Mouse (Mus musculus) CD8-positive naive resting alpha-beta T cell, adult 2 months (primary cell): Measurements from ENCODE around the gene Lzts2.

Experiments used
- DNase-seq, 2 experiments: peaks; one replicate each; pipeline ENCODE4 v3.0.0; 2022; ENCODE audit warnings: low read depth in 2 of 2, low spot score in 2 of 2

The Lzts2 gene

GRCm38 (mm10) chr19:45002301-45002700 lies 11.9 kb upstream of the Lzts2 start:
- no peak for DNase-seq

GRCm38 (mm10) chr19:45003740-45004516 lies 10.3 kb upstream of the Lzts2 start:
- no peak for DNase-seq

DNA sequence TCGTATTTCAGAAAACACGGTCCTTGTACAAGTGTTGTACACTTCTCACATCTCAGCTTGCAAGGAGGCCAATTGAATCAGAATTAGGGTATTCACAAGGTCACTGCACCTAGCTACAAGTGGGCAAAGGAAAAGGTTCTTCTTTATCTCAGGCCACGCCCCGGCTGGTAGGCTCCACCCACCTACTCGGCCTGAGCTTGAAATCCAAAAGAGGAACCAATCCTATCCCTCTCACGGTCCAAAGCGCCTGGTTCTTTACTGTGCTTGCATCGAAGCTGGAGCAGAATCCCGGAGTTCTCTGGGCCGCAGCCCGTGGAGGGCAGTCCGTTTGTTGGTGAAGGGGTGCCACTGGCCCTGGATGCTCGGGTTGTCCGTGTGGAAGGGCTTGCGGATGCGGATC lies 8.8 kb upstream of the Lzts2 start, which contains the start of gene Twnk:
Gene Twnk (plus strand): TSS at position 220 of the 400 bp plus-strand sequence.
- peak in 1 of 2 experiments; percentile 18 for DNase-seq

DNA sequence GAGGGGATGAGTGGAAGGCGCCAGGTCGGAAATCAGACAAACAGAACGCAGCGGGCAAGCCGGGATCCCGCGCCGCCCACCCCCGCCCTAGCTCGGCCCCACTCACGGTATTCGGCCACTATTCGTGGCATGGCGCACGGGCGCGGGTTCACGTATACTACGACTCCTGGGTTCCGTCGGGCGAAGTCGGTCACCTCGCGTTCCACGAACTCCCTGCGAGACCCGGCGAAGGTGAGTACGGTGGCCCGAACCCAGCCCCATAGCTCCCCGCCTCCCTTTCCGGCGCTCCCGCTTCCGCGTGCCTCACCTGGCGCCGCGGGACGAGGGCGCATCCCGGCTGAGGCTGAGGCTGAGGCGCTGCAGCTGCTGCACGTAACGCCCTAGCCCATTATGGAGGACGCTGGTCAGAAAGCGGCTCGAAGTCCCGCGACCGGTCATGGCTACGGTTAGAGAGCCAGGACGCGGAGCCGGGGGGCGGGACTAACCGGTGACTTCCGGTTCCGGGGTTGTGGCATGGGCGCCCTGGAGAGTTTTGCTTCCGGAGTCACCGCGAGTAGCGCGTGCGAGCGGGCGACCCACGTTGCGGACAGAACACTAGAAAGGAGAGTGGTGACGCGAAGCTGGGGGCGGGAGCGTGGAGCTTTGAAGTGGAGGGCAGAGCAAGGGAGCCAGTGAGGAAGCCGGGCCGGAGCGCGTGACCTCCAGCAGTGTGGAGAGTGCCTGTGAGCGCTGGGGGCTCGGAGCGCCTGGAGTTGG lies 8.1 kb upstream of the Lzts2 start, which contains the start of gene Mrpl43:
Gene Mrpl43 (minus strand): TSS at position 486 of the 756 bp plus-strand sequence.
- DNase-seq = peak; percentile 95 to 97

DNA sequence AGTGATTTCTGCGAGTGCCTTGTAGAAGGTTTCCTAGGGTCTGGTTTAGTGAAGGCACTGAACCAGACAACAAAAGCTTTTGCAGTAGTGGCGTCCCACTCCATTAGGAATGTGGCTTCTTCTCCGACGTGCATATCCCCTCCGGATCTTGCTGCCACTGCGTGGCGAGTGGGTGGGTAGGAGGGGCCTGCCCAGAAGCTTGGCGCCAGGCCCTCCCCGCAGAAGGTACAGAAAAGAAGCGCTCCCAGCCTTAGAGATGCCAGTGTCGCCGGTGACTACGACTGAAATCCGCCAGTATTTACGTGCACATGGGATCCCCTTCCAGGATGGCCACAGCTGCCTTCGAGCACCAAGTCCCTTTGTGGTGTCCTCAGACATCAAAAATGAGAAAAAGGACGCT lies 7.2 kb upstream of the Lzts2 start:
- no peak for DNase-seq

DNA sequence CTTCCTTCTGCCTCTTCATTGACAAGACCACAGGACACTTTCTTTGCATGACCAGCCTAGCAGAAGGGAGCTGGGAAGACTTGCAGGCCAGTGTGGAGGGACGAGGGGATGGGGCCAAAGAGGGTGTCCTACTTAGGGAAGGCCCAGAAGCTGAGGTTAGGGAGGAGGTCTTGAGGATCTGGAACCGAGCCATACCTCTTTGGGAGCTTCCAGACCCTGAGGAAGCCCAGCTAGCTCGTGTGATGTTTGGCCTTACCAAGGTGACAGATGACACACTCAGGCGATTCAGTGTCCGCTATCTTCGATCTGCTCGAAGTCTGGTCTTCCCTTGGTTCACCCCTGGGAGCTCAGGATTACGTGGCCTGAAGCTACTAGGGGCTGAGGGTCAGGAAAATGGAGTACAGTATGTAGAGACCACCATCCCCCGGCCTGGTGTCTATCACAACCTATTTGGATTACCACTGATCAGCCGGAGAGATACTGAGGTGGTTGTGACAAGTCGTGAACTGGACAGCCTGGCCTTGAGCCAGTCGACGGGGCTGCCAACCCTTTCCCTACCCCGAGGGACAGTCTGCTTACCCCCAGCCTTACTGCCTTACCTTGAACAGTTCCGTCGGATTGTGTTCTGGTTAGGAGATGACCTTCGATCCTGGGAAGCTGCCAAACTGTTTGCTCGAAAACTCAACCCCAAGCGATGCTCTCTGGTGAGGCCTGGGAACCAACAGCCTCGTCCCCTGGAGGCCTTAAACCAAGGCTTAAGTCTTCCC lies 6.6 kb upstream of the Lzts2 start:
- no peak for DNase-seq

DNA sequence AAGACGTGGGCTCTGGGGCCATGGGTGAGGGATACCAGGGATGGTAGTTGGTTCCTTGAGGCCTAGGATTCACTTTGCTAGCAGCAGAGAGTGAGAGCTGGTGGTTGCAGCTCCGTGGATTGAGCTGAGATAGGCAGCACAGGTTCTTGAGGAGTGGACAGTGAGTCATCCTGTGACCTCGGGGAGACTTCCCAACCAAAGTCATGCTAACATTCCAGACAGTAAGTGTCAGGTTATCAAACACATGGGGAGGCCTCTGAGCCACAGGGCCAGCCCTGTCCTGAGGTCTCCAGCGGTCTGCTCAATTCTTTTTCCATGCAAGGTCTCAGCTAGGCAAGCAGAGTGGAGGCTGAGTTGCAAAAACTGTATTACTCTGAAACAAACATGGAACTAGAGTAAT lies 3.6 kb upstream of the Lzts2 start:
- DNase-seq = no peak

DNA sequence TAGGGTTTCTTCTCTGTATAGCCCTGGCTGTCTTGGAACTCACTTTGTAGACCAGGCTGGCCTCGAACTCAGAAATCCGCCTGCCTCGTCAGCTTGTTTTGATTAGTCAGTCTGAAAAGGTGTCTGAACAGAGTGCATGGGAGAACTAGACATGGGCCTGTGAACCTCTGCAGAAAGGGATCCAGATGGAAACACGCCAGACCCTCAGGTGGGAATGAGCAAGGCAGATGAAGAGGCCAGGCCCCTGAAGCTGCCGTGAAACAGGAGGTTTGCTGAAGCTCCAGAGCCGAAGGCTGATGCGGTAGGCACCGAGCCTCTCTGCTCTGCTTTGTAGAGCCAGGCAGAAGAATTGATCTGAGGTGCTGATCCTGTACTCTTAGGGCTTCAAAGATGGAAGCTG lies 2.0 kb upstream of the Lzts2 start:
- DNase-seq = no peak

DNA sequence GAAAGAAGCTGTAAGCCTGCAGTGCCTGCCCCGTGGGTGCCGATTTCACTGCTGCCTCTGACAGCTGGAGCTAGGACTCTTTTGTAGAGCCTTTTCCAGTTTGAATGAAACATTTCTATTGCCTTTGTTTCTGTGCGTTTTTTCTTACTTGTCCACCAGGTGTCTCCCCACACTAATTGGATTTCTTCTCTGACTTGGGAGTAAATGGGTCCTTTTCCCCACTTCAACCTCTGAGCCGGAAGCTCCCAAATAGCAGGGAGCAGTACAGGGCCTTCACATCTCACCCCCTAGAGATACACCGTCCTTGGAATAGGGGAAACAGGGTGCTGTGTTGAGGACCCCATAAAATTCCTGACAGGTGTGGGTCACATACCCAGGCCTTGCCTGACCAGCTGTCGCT lies 1.6 kb upstream of the Lzts2 start:
- DNase-seq = no peak

- no peak for DNase-seq
Measured at GRCm38 (mm10) chr19:45013581-45014225, 511 bp upstream of the Lzts2 start.

- no peak for DNase-seq
Measured at GRCm38 (mm10) chr19:45014981-45015402, 778 bp downstream of the Lzts2 start.

DNA sequence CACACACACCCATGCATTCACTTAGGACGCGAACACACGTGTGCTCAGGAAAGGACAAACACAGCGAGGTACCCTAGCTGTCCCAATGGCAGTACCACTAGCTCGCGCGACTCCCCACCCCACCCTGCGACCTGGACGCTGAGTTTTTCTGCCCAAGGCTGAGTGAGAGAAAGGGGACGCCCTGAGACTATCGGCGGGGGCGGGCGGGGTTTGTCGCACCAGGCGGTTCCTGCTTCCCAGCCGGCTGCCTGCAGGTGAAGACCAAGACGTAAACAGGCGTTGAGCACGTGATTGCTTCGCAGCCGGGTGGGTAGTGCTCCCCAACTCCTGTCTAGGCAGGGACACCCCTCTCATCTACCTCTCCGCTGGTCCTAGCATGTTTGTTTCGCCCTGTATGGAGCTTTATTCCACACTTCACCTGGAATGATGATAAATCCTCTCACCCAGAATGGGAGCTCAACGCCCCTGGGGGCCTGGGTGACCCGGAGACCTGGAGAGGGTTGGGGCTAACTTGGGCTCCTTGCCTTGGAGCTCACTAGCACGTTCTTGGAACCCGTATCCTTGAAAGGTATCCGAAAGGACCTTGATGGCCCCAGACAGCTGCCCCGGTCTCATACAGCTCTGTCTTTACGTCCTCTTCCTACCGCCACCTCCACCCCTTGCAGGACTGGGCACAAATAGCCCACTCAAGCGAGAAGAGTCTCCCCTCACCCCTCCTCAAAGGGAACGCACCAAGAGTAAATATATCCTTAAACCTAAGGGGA lies 1.5 kb downstream of the Lzts2 start:
- peak; percentile 46 to 64 for DNase-seq

GRCm38 (mm10) chr19:45016341-45017215 lies 2.4 kb downstream of the Lzts2 start:
- no peak for DNase-seq

- DNase-seq = no peak
Measured at GRCm38 (mm10) chr19:45017216-45017771, 3.1 kb downstream of the Lzts2 start.

GRCm38 (mm10) chr19:45017909-45018308 lies 3.7 kb downstream of the Lzts2 start:
- DNase-seq = peak; percentile 9 to 15

DNA sequence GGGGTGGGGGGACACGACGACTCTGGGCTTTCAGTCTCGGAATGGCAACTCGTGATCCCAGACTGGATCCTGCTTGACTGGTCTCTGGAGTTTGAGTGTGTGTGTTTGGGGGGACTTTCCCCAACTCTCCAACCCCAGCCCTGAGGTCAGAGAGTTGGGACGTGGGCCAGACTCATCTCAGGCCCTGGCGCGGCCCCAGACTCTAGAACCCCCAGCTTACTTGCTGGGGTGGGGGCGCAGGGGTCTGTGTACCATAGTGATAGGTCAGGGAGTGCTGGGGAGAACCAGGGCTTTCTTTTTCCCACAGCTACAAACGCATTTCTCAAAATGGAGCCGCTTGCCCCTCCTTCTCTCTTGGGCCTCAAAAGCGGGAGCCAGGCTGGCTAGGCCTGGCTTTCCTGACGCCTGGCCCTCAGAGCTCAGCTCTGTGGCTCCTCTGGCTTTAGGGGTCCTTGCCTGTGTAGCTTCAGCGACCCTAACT lies 4.2 kb downstream of the Lzts2 start:
- DNase-seq = no peak

- no peak for DNase-seq
Measured at GRCm38 (mm10) chr19:45020348-45020747, 6.1 kb downstream of the Lzts2 start.

- DNase-seq = no peak
Measured at GRCm38 (mm10) chr19:45021362-45021761, 7.1 kb downstream of the Lzts2 start.

DNA sequence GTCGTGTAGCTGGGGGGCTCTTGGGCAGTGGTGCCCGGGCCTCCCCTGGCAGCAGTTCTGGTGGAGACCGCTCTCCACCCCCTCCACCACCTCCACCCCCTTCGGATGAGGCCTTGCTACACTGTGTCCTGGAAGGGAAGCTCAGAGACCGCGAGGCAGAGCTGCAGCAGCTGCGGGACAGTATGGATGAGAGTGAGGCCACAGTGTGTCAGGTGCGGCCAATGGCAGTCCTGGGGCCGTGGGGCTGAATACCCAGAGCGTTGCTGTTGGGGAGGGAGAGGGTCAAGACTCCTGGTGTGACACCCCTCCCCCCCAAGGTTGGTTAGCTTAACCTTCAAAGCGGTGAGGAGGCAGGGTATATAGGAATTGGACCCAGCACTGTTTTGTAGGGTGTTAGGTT lies 9.8 kb downstream of the Lzts2 start:
- no peak for DNase-seq
